Mouse (Mus musculus): ENCODE measurements around the gene Timp2.

GRCm38 (mm10) chr11:118254159-118254951 is 101.2 kb downstream of the Timp2 start:
- TF ChIP-seq POLR2A (IDR thresholded peaks at IDR 0.05; ENCODE audit: control insufficient read depth, extremely low read depth, insufficient read depth, low read length, poor library complexity) (no peak), CTCF (IDR thresholded peaks at IDR 0.05; ENCODE audit: borderline replicate concordance, control insufficient read depth, extremely low read depth, insufficient read depth, low read length, poor library complexity) (no peak)
